In the genomic region with DNA sequence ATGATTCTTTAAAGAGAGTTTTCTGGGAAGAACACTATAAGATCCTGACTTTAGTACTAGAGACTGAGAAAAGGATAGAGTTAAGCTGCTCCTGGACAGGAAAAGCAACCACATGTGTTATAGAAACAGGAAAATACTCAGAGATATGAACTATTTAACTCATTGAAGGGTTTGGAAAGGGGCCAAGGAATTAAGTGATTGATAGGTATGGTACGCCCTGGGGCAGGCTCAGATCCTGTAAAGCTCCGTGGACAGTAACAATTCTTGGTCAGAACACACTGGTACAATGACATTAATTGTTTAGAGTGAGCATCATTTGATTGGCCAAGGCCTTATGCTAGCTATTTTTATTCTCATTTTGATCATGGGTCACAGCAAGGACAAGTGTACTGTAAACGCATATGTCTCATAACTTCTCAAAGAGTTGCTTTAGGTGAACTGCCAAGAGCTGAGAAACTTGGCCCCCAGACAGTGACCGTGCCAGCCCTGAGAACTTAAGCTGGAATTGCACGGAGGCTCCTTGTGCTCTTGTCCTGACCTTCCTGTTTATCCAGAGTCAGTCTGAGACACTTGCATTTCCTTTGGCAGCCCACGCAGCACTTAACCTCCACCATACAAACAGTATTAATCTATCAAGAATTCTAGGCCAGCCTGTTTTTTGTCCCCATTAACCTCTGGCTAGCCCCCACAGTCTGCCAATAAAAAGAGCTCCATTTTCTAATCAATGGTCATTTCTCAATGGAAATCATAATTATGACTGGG, we compare ENCODE assay signal across 18 mouse cellular contexts.
DNase-seq lines count a peak whose midpoint lies in the region; ATAC-seq and TF ChIP-seq lines count a peak whose summit lies in the region.
"Had no signal": no experiment of that assay in that cellular context is flagged by ENCODE, and none has a peak within 500 bp of the region (broad histone marks: within the 10 kb centered on the region; RNA-seq: fewer than 3 reads in every experiment).

No protein-coding gene starts in this region.

- no peak for ATAC-seq in embryonic facial prominence, embryonic 14.5 days (ENCODE audit: low read depth)
- peak; percentile 31; the same call in 1 of the 2 replicates for ATAC-seq in lung, embryonic 16.5 days (ENCODE audit: low read depth)
- ATAC-seq in kidney, postnatal 0 days (replicated peaks; ENCODE audit: low FRiP score, low read depth): no peak; the same call in 1 of the 2 replicates
- ATAC-seq in hindbrain, embryonic 12.5 days (ENCODE audit: low FRiP score): no peak
- ATAC-seq: forebrain, postnatal 0 days; midbrain, embryonic 13.5 days; Patski had no signal

- DNase-seq in embryonic facial prominence, embryonic 14.5 days (ENCODE audit: low spot score): peak; percentile 32
- no peak for DNase-seq in embryonic facial prominence, embryonic 10.5 days (ENCODE audit: low spot score)
- no peak for DNase-seq in lung, adult 18-20 months
- peak; percentile 53 for DNase-seq in kidney, postnatal 0 days (ENCODE audit: low spot score)
- no peak for DNase-seq in cerebellum, postnatal 25 days
- DNase-seq: adrenal gland, postnatal 25 days; cerebellum, adult 9-10 months; forebrain, postnatal 0 days; lung, postnatal 10 days; thymus, adult 2 months had no signal

- H3K27ac ChIP-seq in embryonic facial prominence, embryonic 14.5 days (replicated peaks; ENCODE audit: low read depth, low read length): no peak overlapping the region
- H3K27ac ChIP-seq in embryonic facial prominence, embryonic 10.5 days (replicated peaks): no peak overlapping the region
- H3K27ac ChIP-seq in lung, embryonic 16.5 days (ENCODE audit: low read length): no peak overlapping the region
- H3K27ac ChIP-seq in kidney, postnatal 0 days: no peak overlapping the region
- no peak overlapping the region for H3K27ac ChIP-seq in hindbrain, embryonic 12.5 days
- H3K27ac ChIP-seq: forebrain, embryonic 10.5 days; hindbrain, embryonic 13.5 days; limb, embryonic 13.5 days; liver, embryonic 14.5 days; midbrain, embryonic 13.5 days had no signal

- no peaks in the 10 kb centered on the region for H3K9me3 ChIP-seq in embryonic facial prominence, embryonic 14.5 days (ENCODE audit: control insufficient read depth, low read length)
- no peaks in the 10 kb centered on the region for H3K9me3 ChIP-seq in embryonic facial prominence, embryonic 10.5 days
- H3K9me3 ChIP-seq in lung, embryonic 16.5 days (ENCODE audit: control insufficient read depth, low read length): no peaks in the 10 kb centered on the region
- no peaks in the 10 kb centered on the region for H3K9me3 ChIP-seq in kidney, postnatal 0 days (replicated peaks; ENCODE audit: low read length)
- H3K9me3 ChIP-seq in hindbrain, embryonic 12.5 days (replicated peaks): no peaks in the 10 kb centered on the region
- H3K9me3 ChIP-seq: forebrain, embryonic 10.5 days; hindbrain, embryonic 13.5 days; limb, embryonic 13.5 days; midbrain, embryonic 13.5 days had no signal

- no peak overlapping the region for H3K4me3 ChIP-seq in embryonic facial prominence, embryonic 14.5 days (ENCODE audit: low read depth, low read length)
- H3K4me3 ChIP-seq in embryonic facial prominence, embryonic 10.5 days: no peak overlapping the region
- H3K4me3 ChIP-seq in lung, embryonic 16.5 days (ENCODE audit: low read length): no peak overlapping the region
- no peak overlapping the region for H3K4me3 ChIP-seq in kidney, postnatal 0 days (replicated peaks; ENCODE audit: low read depth, low read length)
- H3K4me3 ChIP-seq in hindbrain, embryonic 12.5 days: no peak overlapping the region
- H3K4me3 ChIP-seq: forebrain, embryonic 10.5 days; hindbrain, embryonic 13.5 days; limb, embryonic 13.5 days; midbrain, embryonic 13.5 days had no signal

- H3K27me3 ChIP-seq in embryonic facial prominence, embryonic 14.5 days (replicated peaks; ENCODE audit: control insufficient read depth, insufficient read depth, low read length): no peaks in the 10 kb centered on the region
- H3K27me3 ChIP-seq in embryonic facial prominence, embryonic 10.5 days (replicated peaks; ENCODE audit: low read depth, poor library complexity, severe bottlenecking): peaks cover 10% of the 10 kb centered on the region; the same call in 1 of the 2 replicates
- 0 out of 2 replicates have a peak, but pooled peaks cover 3% of the 10 kb centered on the region for H3K27me3 ChIP-seq in lung, embryonic 16.5 days (ENCODE audit: control insufficient read depth, insufficient read depth, low read depth, low read length)
- H3K27me3 ChIP-seq in kidney, postnatal 0 days (ENCODE audit: insufficient read depth, low read length): no peaks in the 10 kb centered on the region
- no peaks in the 10 kb centered on the region for H3K27me3 ChIP-seq in hindbrain, embryonic 12.5 days
- H3K27me3 ChIP-seq: hindbrain, embryonic 13.5 days; midbrain, embryonic 13.5 days had no signal

- no peaks in the 10 kb centered on the region for H3K4me1 ChIP-seq in embryonic facial prominence, embryonic 14.5 days (ENCODE audit: control insufficient read depth, insufficient read depth, low read length)
- no peaks in the 10 kb centered on the region for H3K4me1 ChIP-seq in embryonic facial prominence, embryonic 10.5 days
- H3K4me1 ChIP-seq in lung, embryonic 16.5 days (replicated peaks; ENCODE audit: control insufficient read depth, insufficient read depth, low read length): peaks cover 2% of the 10 kb centered on the region; the same call in 1 of the 2 replicates
- H3K4me1 ChIP-seq in kidney, postnatal 0 days (replicated peaks; ENCODE audit: insufficient read depth, low read length): no peaks in the 10 kb centered on the region
- 0 out of 2 replicates have a peak, but pooled peaks cover 4% of the 10 kb centered on the region for H3K4me1 ChIP-seq in hindbrain, embryonic 12.5 days

- 35% methylated on average over 6 of the region's 6 CpGs for WGBS in embryonic facial prominence, embryonic 14.5 days
- 50% methylated on average over 6 of the region's 6 CpGs for WGBS in embryonic facial prominence, embryonic 10.5 days
- WGBS in lung, embryonic 16.5 days: 26% methylated on average over 6 of the region's 6 CpGs
- WGBS in kidney, postnatal 0 days: 13% methylated on average over 6 of the region's 6 CpGs
- 80% methylated on average over 6 of the region's 6 CpGs for WGBS in hindbrain, embryonic 12.5 days

- no peak for TF ChIP-seq CTCF in kidney, postnatal 0 days (IDR thresholded peaks at IDR 0.05; ENCODE audit: low read depth)

- H3K4me2 ChIP-seq in embryonic facial prominence, embryonic 14.5 days (ENCODE audit: low read depth, low read length): no peak overlapping the region
- no peak overlapping the region for H3K4me2 ChIP-seq in lung, embryonic 16.5 days (ENCODE audit: low read depth, low read length)
- no peak overlapping the region for H3K4me2 ChIP-seq in kidney, postnatal 0 days (ENCODE audit: low read length)
- H3K4me2 ChIP-seq in hindbrain, embryonic 12.5 days (replicated peaks): no peak overlapping the region
- H3K4me2 ChIP-seq: hindbrain, embryonic 13.5 days; limb, embryonic 13.5 days; midbrain, embryonic 13.5 days had no signal

- H3K36me3 ChIP-seq in embryonic facial prominence, embryonic 14.5 days (ENCODE audit: control insufficient read depth, insufficient read depth, low read length): no peaks in the 10 kb centered on the region
- no peaks in the 10 kb centered on the region for H3K36me3 ChIP-seq in embryonic facial prominence, embryonic 10.5 days (replicated peaks)
- no peaks in the 10 kb centered on the region for H3K36me3 ChIP-seq in lung, embryonic 16.5 days (ENCODE audit: control insufficient read depth, insufficient read depth, low read length)
- no peaks in the 10 kb centered on the region for H3K36me3 ChIP-seq in kidney, postnatal 0 days (ENCODE audit: insufficient read depth, low read length)
- no peaks in the 10 kb centered on the region for H3K36me3 ChIP-seq in hindbrain, embryonic 12.5 days
- H3K36me3 ChIP-seq: forebrain, embryonic 10.5 days; hindbrain, embryonic 13.5 days; limb, embryonic 13.5 days; midbrain, embryonic 13.5 days had no signal

- no peak overlapping the region for H3K9ac ChIP-seq in embryonic facial prominence, embryonic 14.5 days (ENCODE audit: low read depth, low read length)
- H3K9ac ChIP-seq in lung, embryonic 16.5 days (ENCODE audit: low read length): no peak overlapping the region
- H3K9ac ChIP-seq in kidney, postnatal 0 days (ENCODE audit: low read depth, low read length): no peak overlapping the region
- no peak overlapping the region for H3K9ac ChIP-seq in hindbrain, embryonic 12.5 days
- H3K9ac ChIP-seq: forebrain, postnatal 0 days; hindbrain, embryonic 13.5 days; limb, embryonic 13.5 days; liver, embryonic 14.5 days; midbrain, embryonic 13.5 days had no signal

Comparison
In these comparisons a context has a peak if more than half of its experiments do, and no peak if none do; other contexts are left out.
1. DNase-seq: peak in embryonic facial prominence, embryonic 14.5 days (single experiment) and kidney, postnatal 0 days (single experiment); none in embryonic facial prominence, embryonic 10.5 days (single experiment), lung, adult 18-20 months (0 of 2) and cerebellum, postnatal 25 days (0 of 2).